Mouse (Mus musculus): Measurements from ENCODE around the gene Xxylt1.

Xxylt1 gene

GRCm38 (mm10) chr16:31061246-31061880 is 19.9 kb downstream of the Xxylt1 start:
- DNase-seq (ENCODE audit: low spot score), result no peak

- DNase-seq (ENCODE audit: low spot score), result no peak
Measured at GRCm38 (mm10) chr16:31060714-31061113, 20.5 kb downstream of the Xxylt1 start.

- DNase-seq (ENCODE audit: low spot score), result no peak
Measured at GRCm38 (mm10) chr16:31060226-31060625, 21.0 kb downstream of the Xxylt1 start.

GRCm38 (mm10) chr16:31059730-31060129 is 21.5 kb downstream of the Xxylt1 start:
- no peak for DNase-seq (ENCODE audit: low spot score)

- DNase-seq (ENCODE audit: low spot score), result no peak
Measured at GRCm38 (mm10) chr16:31052812-31053211, 28.4 kb downstream of the Xxylt1 start.

- no peak for DNase-seq (ENCODE audit: low spot score)
Measured at GRCm38 (mm10) chr16:31052177-31052726, 29.0 kb downstream of the Xxylt1 start.

GRCm38 (mm10) chr16:31050701-31051100 is 30.5 kb downstream of the Xxylt1 start:
- no peak for DNase-seq (ENCODE audit: low spot score)

GRCm38 (mm10) chr16:31048194-31048593 is 33.0 kb downstream of the Xxylt1 start:
- no peak for DNase-seq (ENCODE audit: low spot score)

GRCm38 (mm10) chr16:31047186-31047898 is 33.9 kb downstream of the Xxylt1 start:
- DNase-seq (ENCODE audit: low spot score), result no peak

- no peak for DNase-seq (ENCODE audit: low spot score)
Measured at GRCm38 (mm10) chr16:31046217-31046659, 35.0 kb downstream of the Xxylt1 start.

GRCm38 (mm10) chr16:31045211-31045610 is 36.0 kb downstream of the Xxylt1 start:
- no peak for DNase-seq (ENCODE audit: low spot score)

- DNase-seq (ENCODE audit: low spot score), result no peak
Measured at GRCm38 (mm10) chr16:31043136-31043535, 38.1 kb downstream of the Xxylt1 start.

- no peak for DNase-seq (ENCODE audit: low spot score)
Measured at GRCm38 (mm10) chr16:31041566-31041965, 39.7 kb downstream of the Xxylt1 start.

- no peak for DNase-seq (ENCODE audit: low spot score)
Measured at GRCm38 (mm10) chr16:31039803-31040459, 41.3 kb downstream of the Xxylt1 start.

- no peak for DNase-seq (ENCODE audit: low spot score)
Measured at GRCm38 (mm10) chr16:31037431-31037830, 43.8 kb downstream of the Xxylt1 start.

GRCm38 (mm10) chr16:31035651-31036245 is 45.5 kb downstream of the Xxylt1 start:
- DNase-seq (ENCODE audit: low spot score), result no peak

GRCm38 (mm10) chr16:31035235-31035634 is 46.0 kb downstream of the Xxylt1 start:
- no peak for DNase-seq (ENCODE audit: low spot score)

- no peak for DNase-seq (ENCODE audit: low spot score)
Measured at GRCm38 (mm10) chr16:31034051-31034450, 47.2 kb downstream of the Xxylt1 start.

GRCm38 (mm10) chr16:31029739-31030485 is 51.3 kb downstream of the Xxylt1 start:
- DNase-seq (ENCODE audit: low spot score), result no peak

- DNase-seq (ENCODE audit: low spot score), result no peak
Measured at GRCm38 (mm10) chr16:31027675-31028074, 53.6 kb downstream of the Xxylt1 start.

GRCm38 (mm10) chr16:31025516-31025915 is 55.7 kb downstream of the Xxylt1 start:
- DNase-seq (ENCODE audit: low spot score), result no peak

GRCm38 (mm10) chr16:31024997-31025396 is 56.2 kb downstream of the Xxylt1 start:
- no peak for DNase-seq (ENCODE audit: low spot score)

All from retina, embryonic 14.5 days (tissue).